Mouse (Mus musculus) T-helper 1 cell (primary cell): ENCODE measurements around the gene Fcmr.

Experiments
- in situ Hi-C: fragments of 300-600 bp; cut with MboI, MseI; formaldehyde crosslinking; loops from one replicate; pipeline ENCODE4 v1.15.1; 2025; ENCODE audit warnings: high pct_unique_total_duplicates

Fcmr gene

DNA sequence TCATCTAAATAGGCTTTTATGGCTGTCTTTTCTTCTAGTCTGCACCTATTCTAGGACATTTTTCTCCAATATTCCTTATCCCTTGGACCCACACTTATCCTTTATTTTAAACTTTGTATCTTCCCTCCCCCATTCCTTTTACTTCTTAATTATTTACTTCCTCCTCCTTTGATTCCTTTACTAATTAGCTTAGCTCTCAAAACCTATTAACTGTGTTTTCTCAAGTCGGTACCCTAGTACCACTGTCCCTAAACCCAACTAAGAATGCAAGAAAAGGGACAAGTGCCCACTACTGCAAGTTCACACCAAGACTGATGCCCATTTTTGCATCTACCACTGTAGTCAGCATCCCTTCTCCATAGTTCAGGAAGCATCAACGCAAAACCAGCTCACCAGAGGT, 9.7 kb upstream of the Fcmr start:
- in situ Hi-C loops, result no loop called here

- in situ Hi-C loops, result no loop called here
These were observed 8.0 kb upstream of the Fcmr start for GRCm38 (mm10) chr1:130857456-130857855.

DNA sequence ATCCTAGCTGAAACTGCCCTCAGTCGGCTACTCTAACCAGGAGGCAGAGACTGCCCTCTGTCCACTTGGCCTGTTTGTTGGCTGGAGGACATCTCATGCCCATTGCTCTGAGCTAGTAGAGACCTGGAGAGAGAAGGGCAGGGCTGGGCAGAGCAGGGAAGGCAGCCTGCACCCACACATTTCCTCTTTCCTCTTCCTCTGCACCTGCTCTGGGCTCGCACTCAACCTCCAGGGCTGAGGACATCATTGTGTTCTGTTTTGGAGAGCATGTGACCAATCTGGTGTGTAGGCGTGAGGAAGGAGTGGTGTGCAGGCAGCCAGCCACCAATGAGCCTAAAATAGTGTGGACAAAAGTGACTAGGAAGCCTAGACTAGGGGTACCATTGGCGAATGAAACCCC, 1.2 kb upstream of the Fcmr start:
- in situ Hi-C loops, result no loop called here

DNA sequence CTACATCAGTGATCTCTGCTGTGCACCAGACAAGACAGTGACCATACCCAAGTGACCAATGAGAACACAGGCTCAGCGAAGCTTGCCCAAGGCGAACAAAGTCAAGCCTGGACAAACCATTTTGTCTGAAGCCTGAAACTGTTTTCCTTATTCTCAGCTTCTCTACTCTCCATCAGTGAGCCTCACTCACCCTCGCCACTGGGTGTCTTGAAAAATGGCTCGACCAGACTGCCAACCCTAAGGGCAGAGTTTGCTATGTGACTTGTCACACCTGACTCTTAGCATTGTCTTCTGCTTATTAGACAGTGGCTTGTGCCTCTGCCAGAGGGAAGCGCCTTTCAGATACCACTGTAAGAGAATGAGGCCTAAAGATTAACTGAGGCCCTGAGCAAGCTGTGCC, 728 bp upstream of the Fcmr start:
- in situ Hi-C loops, result no loop called here

- in situ Hi-C loops, result no loop called here
These were observed 7.4 kb downstream of the Fcmr start for GRCm38 (mm10) chr1:130872912-130873311.

DNA sequence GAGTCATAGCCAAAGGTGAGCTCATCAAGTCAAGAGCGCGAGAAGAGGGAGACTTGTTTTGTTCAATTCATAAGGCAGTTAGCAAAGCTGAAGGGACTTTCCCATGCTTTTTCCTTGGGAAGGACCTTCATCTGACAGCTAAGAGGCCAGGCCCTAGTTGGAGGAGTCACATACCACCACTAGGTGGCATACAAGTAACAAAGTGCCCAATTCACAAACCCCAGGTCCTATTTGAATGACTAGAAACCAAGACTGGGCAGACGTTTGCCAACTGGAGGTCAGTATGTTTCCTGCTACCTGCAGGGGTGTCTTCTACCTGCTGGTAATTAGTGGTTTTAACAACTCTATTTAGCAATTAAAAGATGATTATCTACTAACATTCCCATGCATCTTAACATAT, 9.7 kb downstream of the Fcmr start:
- in situ Hi-C loops, result no loop called here

DNA sequence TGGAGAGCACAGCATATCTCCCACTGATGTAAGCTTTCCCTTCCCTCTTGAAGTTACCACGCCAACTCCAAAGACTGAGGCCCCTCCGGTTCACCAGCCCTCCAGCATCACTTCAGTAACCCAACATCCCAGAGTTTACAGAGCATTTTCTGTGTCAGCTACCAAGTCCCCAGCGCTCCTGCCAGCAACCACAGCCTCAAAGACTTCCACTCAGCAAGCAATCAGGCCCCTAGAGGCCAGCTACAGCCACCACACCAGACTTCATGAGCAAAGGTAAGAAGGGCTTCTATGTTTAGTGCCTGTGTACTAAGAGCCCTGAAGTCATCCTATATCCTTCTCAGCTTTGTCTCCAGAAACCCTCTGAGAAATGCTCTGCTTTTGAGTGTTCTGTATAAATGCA, 10.4 kb downstream of the Fcmr start:
- in situ Hi-C loops, result no loop called here

DNA sequence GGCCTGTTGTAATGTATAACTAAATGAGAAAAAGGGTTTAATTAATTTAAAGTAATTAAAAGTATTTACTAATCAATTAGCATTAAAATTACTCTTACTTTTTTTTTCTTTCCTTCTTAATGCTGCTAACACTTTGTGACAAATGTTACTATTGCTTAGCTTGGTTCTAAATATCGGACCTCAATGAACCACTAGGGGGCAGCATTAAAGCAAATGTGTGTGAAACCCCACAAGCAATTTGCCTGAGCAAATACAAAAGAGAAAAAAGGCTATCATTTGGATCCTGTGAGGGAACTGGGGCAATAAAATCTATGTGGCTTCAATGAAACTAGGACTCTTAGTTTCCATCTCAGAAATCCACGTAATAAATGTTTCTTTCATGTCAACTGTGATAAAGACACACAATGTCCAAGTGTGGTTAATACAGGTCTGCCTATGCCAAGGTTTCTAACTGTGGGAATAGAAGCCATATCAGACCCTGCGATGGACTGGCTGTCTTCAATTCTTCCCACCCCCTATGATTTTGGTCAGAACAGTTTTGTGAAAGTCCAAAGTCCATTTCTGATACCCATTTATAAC, 11.6 kb downstream of the Fcmr start:
- in situ Hi-C loops, result no loop called here

- in situ Hi-C loops, result no loop called here
These were observed 12.6 kb downstream of the Fcmr start for GRCm38 (mm10) chr1:130877889-130878614.

DNA sequence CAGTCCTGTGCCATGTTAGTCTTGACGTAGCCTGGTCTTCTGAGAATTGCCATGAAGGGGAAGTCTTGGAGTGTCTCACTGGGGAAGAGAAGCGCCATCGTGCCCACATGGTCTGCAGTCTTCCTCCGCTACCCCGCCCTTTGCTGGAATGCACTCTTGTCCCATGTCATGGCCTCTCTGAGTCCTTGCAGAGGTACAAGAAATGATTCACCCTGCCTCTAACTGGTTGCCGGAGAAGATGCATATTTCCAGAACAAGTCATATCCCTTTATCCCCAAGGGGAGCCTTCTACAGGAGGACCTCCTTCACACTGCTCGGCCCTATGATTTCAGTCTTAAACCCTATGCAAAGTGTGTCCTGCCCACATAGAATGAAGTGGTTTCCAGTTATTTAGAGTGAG, 14.5 kb downstream of the Fcmr start:
- in situ Hi-C loops, result no loop called here

DNA sequence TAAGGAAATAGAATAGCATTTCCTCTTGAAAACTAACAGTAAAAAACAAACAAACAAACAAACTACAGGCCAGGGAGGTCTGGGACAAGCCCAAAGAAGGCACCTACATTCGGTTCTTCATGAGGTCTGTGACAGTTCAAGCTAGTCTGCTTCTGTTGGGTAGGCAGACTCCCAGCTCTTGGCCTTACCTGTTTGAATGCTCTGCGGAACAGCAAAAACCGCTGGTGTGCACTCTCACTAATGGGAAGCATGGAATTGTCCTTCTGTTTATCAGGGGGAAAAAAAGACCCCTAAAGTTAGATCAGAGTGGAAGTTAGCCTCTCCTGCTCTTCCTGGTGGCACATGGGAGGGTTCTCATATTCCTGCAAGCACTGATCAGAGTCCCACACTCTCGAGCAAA, 17.7 kb downstream of the Fcmr start:
- in situ Hi-C loops, result no loop called here

- in situ Hi-C loops, result loop anchor here (5.0 kb wide), 2 partner anchors 90 to 170 kb away; no protein-coding TSS in a partner anchor
These were observed 21.9 kb downstream of the Fcmr start, which contains the start of gene Il24 for GRCm38 (mm10) chr1:130887354-130887753. Gene Il24, minus strand, starts transcription at chr1:130887454.

DNA sequence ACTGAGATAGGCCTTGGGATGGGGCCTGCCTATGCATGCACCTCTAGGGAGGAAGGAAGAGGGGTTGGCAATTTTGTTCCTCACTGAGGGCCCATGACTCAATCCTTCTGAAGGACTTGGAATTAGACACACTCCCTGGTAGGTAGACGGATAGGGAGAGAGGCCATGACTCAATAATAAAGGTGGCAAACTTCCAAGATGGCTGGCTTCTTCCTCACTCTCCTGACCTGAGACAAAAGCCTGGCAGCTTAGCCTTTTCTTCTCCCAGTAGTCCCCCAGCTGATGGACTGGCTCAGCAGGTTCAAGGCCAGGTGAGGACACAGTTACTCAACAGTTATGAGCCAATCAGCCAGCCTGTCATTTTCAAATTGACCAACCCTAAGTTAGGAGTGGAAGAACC, 27.0 kb downstream of the Fcmr start:
- in situ Hi-C loops, result loop anchor here (5.0 kb wide), 1 partner anchor 50 kb away; no protein-coding TSS in a partner anchor

GRCm38 (mm10) chr1:130893329-130894040, 28.0 kb downstream of the Fcmr start:
- in situ Hi-C loops, result loop anchor here (5.0 kb wide), 1 partner anchor 51 kb away; no protein-coding TSS in a partner anchor

GRCm38 (mm10) chr1:130894468-130894867, 29.0 kb downstream of the Fcmr start:
- in situ Hi-C loops, result loop anchor here (5.0 kb wide), 1 partner anchor 52 kb away; no protein-coding TSS in a partner anchor

- in situ Hi-C loops, result no loop called here
These were observed 37.0 kb downstream of the Fcmr start for GRCm38 (mm10) chr1:130902505-130902904.

- in situ Hi-C loops, result no loop called here
These were observed 46.0 kb downstream of the Fcmr start, which contains the start of gene Il20 for GRCm38 (mm10) chr1:130911401-130912010. Gene Il20, minus strand, starts transcription at chr1:130911451.

DNA sequence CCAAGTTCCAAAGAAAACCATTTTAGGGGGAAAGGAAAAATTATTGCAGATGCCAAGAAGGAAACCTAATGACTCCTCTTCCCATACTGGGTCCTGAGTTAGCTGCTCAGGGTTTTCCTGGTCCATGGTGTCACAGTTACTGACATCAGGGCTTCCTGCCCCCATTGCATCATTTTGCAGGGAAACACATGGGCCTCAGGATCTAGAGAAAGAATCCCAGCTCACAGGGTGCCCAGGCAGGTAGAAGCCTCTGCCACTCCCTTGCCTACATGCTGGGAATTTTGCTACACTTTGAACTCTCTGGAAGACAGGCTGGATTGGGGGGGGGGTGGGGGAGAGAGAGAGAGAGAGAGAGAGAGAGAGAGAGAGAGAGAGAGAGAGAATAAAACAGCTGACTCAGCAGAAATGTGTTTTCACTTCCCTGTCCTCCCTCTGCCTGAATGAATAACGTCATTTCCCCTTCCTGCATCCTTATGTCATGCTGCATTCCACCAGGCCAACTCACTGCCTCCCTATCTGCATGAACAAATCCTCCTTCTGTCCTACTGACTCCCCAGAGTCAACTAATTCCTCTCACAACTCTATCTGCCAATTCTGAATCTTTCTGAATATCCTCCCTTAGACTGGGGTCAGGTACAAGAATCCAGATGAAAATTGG, 53.0 kb downstream of the Fcmr start:
- in situ Hi-C loops, result no loop called here

- in situ Hi-C loops, result no loop called here
These were observed 61.0 kb downstream of the Fcmr start for GRCm38 (mm10) chr1:130926484-130926883.
